Mouse (Mus musculus) cortical plate, adult 2 months (tissue): ENCODE measurements around the gene Bpifb1. TPM values are rescaled to one million over a fixed set of nuclear protein-coding genes. Genes with fewer than 3 reads are reported as not detected.
"Not testable (repeated sequence)": the region's sequence is repeated elsewhere in the genome, so short reads cannot be mapped to it uniquely, and the experiment has no call there.

Source experiments
- H3K27ac ChIP-seq: fragments of 200-500 bp; 2 replicates; pipeline ENCODE4 v1.5.1; 2012; ENCODE audit warnings: low read length, control low read depth, inconsistent platforms; ENCODE audit not compliant: insufficient read depth
- H3K4me1 ChIP-seq: fragments of 200-500 bp; 2 replicates; pipeline ENCODE4 v1.6.1; 2011; ENCODE audit warnings: low read length; ENCODE audit not compliant: control insufficient read depth, insufficient read depth
- H3K4me3 ChIP-seq: fragments of 200-500 bp; 2 replicates; pipeline ENCODE4 v1.5.1; 2011; ENCODE audit warnings: mild to moderate bottlenecking, low read length, control low read depth; ENCODE audit not compliant: insufficient read depth
- CTCF ChIP-seq: fragments of 200-500 bp; IDR thresholded peaks from 2 replicates; pipeline ENCODE4 v1.5.1; 2011; ENCODE audit warnings: mild to moderate bottlenecking, control low read depth, low read length; ENCODE audit not compliant: insufficient read depth; ENCODE audit errors: extremely low read depth
- POLR2A ChIP-seq: fragments of 200-500 bp; IDR thresholded peaks from 2 replicates; pipeline ENCODE4 v1.6.1; 2011; ENCODE audit warnings: mild to moderate bottlenecking, low read length, control low read depth; ENCODE audit not compliant: insufficient read depth; ENCODE audit errors: extremely low read depth
- polyA plus RNA-seq: library from polyadenylated mRNA; depleted of rRNA; stranded (reverse); fragments of >200 nt; gene quantifications from 2 replicates; pipeline ENCODE4 v1.2.3, GENCODE M21; 2012; rRNA removed

Bpifb1 gene
- 0.08 and 0.10 TPM in 2 replicates for polyA plus RNA-seq

- no peaks in the 10 kb centered on the region for H3K4me1 ChIP-seq
- TF ChIP-seq POLR2A (no peak), CTCF (0 out of 2 replicates have a peak, but pooled peaks have one; percentile 27)
- H3K27ac ChIP-seq: no peak within 1 kb of the TSS
- H3K4me3 ChIP-seq: no peak within 1 kb of the TSS
These were observed at the start of gene Bpifb1 for GRCm38 (mm10) chr2:154190546-154191258. Gene Bpifb1 (plus strand): TSS chr2:154190818.

- Histone ChIP-seq H3K27ac (no peak within 1 kb of the TSS), H3K4me1 (no peaks in the 10 kb centered on the region), H3K4me3 (no peak within 1 kb of the TSS)
- TF ChIP-seq CTCF (no peak), POLR2A (no peak)
These were observed 48.0 kb upstream of the Bpifb1 start, which contains the start of gene Bpifa1 for GRCm38 (mm10) chr2:154142580-154142979. Gene Bpifa1 (plus strand): TSS chr2:154142880.

GRCm38 (mm10) chr2:154143735-154144134, 46.9 kb upstream of the Bpifb1 start:
- H3K4me1 ChIP-seq: no peaks in the 10 kb centered on the region
- no peak overlapping the region for H3K27ac ChIP-seq
- TF ChIP-seq CTCF (no peak), POLR2A (no peak)
- no peak overlapping the region for H3K4me3 ChIP-seq

GRCm38 (mm10) chr2:154147496-154147895, 43.1 kb upstream of the Bpifb1 start:
- no peaks in the 10 kb centered on the region for H3K4me1 ChIP-seq
- no peak overlapping the region for H3K27ac ChIP-seq
- no peak overlapping the region for H3K4me3 ChIP-seq
- TF ChIP-seq CTCF (no peak), POLR2A (no peak)

- Histone ChIP-seq H3K27ac (no peak overlapping the region), H3K4me3 (no peak overlapping the region), H3K4me1 (no peaks in the 10 kb centered on the region)
- TF ChIP-seq CTCF (peak; percentile 63), POLR2A (no peak)
These were observed 32.2 kb upstream of the Bpifb1 start for GRCm38 (mm10) chr2:154158433-154158832.

GRCm38 (mm10) chr2:154162307-154162706, 28.3 kb upstream of the Bpifb1 start, which contains the start of gene Bpifa5:
Gene Bpifa5 (plus strand): TSS chr2:154162607.
- no peaks in the 10 kb centered on the region for H3K4me1 ChIP-seq
- TF ChIP-seq POLR2A (no peak), CTCF (no peak)
- no peak within 1 kb of the TSS for H3K4me3 ChIP-seq
- no peak within 1 kb of the TSS for H3K27ac ChIP-seq

GRCm38 (mm10) chr2:154163306-154163705, 27.3 kb upstream of the Bpifb1 start:
- Histone ChIP-seq H3K4me1 (no peaks in the 10 kb centered on the region), H3K4me3 (no peak overlapping the region), H3K27ac (no peak overlapping the region)
- TF ChIP-seq CTCF (no peak), POLR2A (no peak)

- Histone ChIP-seq H3K27ac (no peak overlapping the region), H3K4me1 (no peaks in the 10 kb centered on the region), H3K4me3 (no peak overlapping the region)
- TF ChIP-seq CTCF: no peak
- TF ChIP-seq POLR2A: no peak
These were observed 21.4 kb upstream of the Bpifb1 start for GRCm38 (mm10) chr2:154169172-154169571.

- TF ChIP-seq POLR2A (no peak), CTCF (no peak)
- no peak overlapping the region for H3K4me3 ChIP-seq
- H3K4me1 ChIP-seq: no peaks in the 10 kb centered on the region
- H3K27ac ChIP-seq: no peak overlapping the region
These were observed 19.0 kb upstream of the Bpifb1 start for GRCm38 (mm10) chr2:154171621-154172020.

- Histone ChIP-seq H3K4me3 (no peak overlapping the region), H3K4me1 (no peaks in the 10 kb centered on the region), H3K27ac (no peak overlapping the region)
- no peak for TF ChIP-seq POLR2A
- TF ChIP-seq CTCF: peak; percentile 79
These were observed 17.3 kb upstream of the Bpifb1 start for GRCm38 (mm10) chr2:154173313-154173712.

GRCm38 (mm10) chr2:154181900-154182299, 8.7 kb upstream of the Bpifb1 start:
- H3K4me1 ChIP-seq, H3K27ac ChIP-seq: not testable (repeated sequence)

GRCm38 (mm10) chr2:154183061-154183460, 7.6 kb upstream of the Bpifb1 start:
- not testable (repeated sequence) for H3K4me1 ChIP-seq, H3K4me3 ChIP-seq, H3K27ac ChIP-seq

More at GRCm38 (mm10) chr2:154181900-154182299, 8.7 kb upstream of the Bpifb1 start:
- not testable (repeated sequence) for H3K4me3 ChIP-seq
